Mouse (Mus musculus) kidney, adult 2 months (tissue): ENCODE measurements around the gene Npb. TPM values are rescaled to one million over a fixed set of nuclear protein-coding genes. Genes with fewer than 3 reads are reported as not detected.

ENCODE experiments used
- DNase-seq: peaks from one replicate; pipeline ENCODE4 v3.0.0; 2021
- H3K27ac ChIP-seq: fragments of 200-500 bp; 2 replicates; pipeline ENCODE4 v1.5.1; 2012; ENCODE audit warnings: low read depth, low read length, control low read depth, inconsistent platforms; ENCODE audit not compliant: insufficient read depth
- H3K27me3 ChIP-seq: fragments of 200-500 bp; replicated peaks from 2 replicates; pipeline ENCODE4 v1.6.1; 2012; ENCODE audit warnings: mild to moderate bottlenecking, moderate library complexity, low read length, inconsistent platforms; ENCODE audit not compliant: control insufficient read depth, insufficient read depth
- H3K36me3 ChIP-seq: fragments of 200-500 bp; 2 replicates; pipeline ENCODE4 v1.6.1; 2012; ENCODE audit warnings: mild to moderate bottlenecking, moderate library complexity, low read length, inconsistent platforms; ENCODE audit not compliant: control insufficient read depth, insufficient read depth
- H3K4me1 ChIP-seq: fragments of 200-500 bp; 2 replicates; pipeline ENCODE4 v1.6.1; 2011; ENCODE audit warnings: low read length; ENCODE audit not compliant: control insufficient read depth, insufficient read depth
- H3K4me3 ChIP-seq: fragments of 200-500 bp; 2 replicates; pipeline ENCODE4 v1.5.1; 2011; ENCODE audit warnings: mild to moderate bottlenecking, low read depth, low read length, control low read depth; ENCODE audit not compliant: insufficient read depth
- CTCF ChIP-seq: fragments of 200-500 bp; conservative IDR thresholded peaks from 2 replicates; pipeline ENCODE4 v1.5.1; 2011; ENCODE audit warnings: low read depth, mild to moderate bottlenecking, control low read depth, low read length, moderate library complexity, mixed read lengths; ENCODE audit not compliant: insufficient read depth, insufficient read length
- POLR2A ChIP-seq: fragments of 200-500 bp; IDR thresholded peaks from one replicate; pipeline ENCODE4 v1.6.1; 2011; ENCODE audit warnings: low read depth, low read length, control low read depth
- WGBS: fragments of 180-500 bp; shearing (Covaris S2); methylation state at CpG from one replicate; pipeline ENCODE4 v1.1.7; 2018; 5-methylcytosine and 5-hydroxymethylcytosine counted together
- polyA plus RNA-seq: library from polyadenylated mRNA; depleted of rRNA; stranded (reverse); fragments of >200 nt; gene quantifications from 2 replicates; pipeline ENCODE4 v1.2.3, GENCODE M21; 2012

Gene Npb
- polyA plus RNA-seq, 1 experiment = 7.7 TPM

- no peak for DNase-seq
- peaks cover 23% of the 10 kb centered on the region; the same call in 1 of the 2 replicates for H3K4me1 ChIP-seq
- no peak overlapping the region for H3K4me3 ChIP-seq
- H3K36me3 ChIP-seq = no peaks in the 10 kb centered on the region
- H3K27me3 ChIP-seq = no peaks in the 10 kb centered on the region
- WGBS = 88% methylated on average over 5 of the region's 5 CpGs
- no peak overlapping the region for H3K27ac ChIP-seq
- no peak for TF ChIP-seq CTCF
- TF ChIP-seq POLR2A = no peak
Measured at GRCm38 (mm10) chr11:120634810-120635209, 26.5 kb downstream of the Npb start.

DNA sequence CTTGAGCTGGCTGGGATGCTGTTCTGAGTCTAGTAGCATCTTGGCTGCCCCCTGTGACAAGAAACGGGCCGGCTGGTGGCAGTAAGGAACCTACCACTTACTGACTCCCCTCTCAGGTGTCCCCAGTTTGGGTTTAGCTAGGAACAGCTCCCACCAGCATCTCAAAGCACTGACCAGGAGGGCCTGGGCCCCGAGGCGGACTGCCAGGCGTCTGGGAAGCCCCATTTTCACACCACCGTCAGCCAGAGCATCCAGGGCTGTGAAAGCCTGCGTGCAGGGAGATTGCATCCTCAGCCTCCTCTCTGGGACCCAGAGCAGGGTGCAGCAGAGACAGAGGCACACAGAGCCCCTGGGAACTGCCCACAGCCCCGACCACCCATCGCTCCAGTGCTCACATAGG, 33.0 kb downstream of the Npb start:
- H3K36me3 ChIP-seq = no peaks in the 10 kb centered on the region
- no peak overlapping the region for H3K4me3 ChIP-seq
- no peak overlapping the region for H3K27ac ChIP-seq
- DNase-seq = no peak
- H3K27me3 ChIP-seq = no peaks in the 10 kb centered on the region
- peaks cover 3% of the 10 kb centered on the region; the same call in 1 of the 2 replicates for H3K4me1 ChIP-seq
- TF ChIP-seq CTCF (no peak), POLR2A (no peak)
- 62% methylated on average over 9 of the region's 9 CpGs for WGBS

- Histone ChIP-seq H3K27me3 (no peaks in the 10 kb centered on the region), H3K4me3 (no peak overlapping the region), H3K36me3 (no peaks in the 10 kb centered on the region), H3K4me1 (peaks cover 3% of the 10 kb centered on the region; the same call in 1 of the 2 replicates), H3K27ac (no peak overlapping the region)
- no peak for TF ChIP-seq POLR2A
- TF ChIP-seq CTCF = no peak
- DNase-seq = no peak
- 84% methylated on average over 8 of the region's 8 CpGs for WGBS
Measured at GRCm38 (mm10) chr11:120641869-120642268, 33.6 kb downstream of the Npb start.

- H3K4me1 ChIP-seq = peaks cover 3% of the 10 kb centered on the region; the same call in 1 of the 2 replicates
- H3K27me3 ChIP-seq = no peaks in the 10 kb centered on the region
- no peak for TF ChIP-seq POLR2A
- no peak for TF ChIP-seq CTCF
- no peak for DNase-seq
- no peaks in the 10 kb centered on the region for H3K36me3 ChIP-seq
- H3K27ac ChIP-seq = no peak overlapping the region
- H3K4me3 ChIP-seq = peak overlapping the region; percentile 51
- WGBS = 1% methylated on average over 18 of the region's 18 CpGs
Measured at GRCm38 (mm10) chr11:120642939-120643600, 34.8 kb downstream of the Npb start.

- TF ChIP-seq POLR2A = no peak
- no peak for TF ChIP-seq CTCF
- under 1% methylated on average over 15 of the region's 15 CpGs for WGBS
- H3K4me1 ChIP-seq = peaks cover 3% of the 10 kb centered on the region; the same call in 1 of the 2 replicates
- no peak within 1 kb of the TSS for H3K27ac ChIP-seq
- no peaks in the 10 kb centered on the region for H3K27me3 ChIP-seq
- no peaks in the 10 kb centered on the region for H3K36me3 ChIP-seq
- peak within 1 kb of the TSS; percentile 51 for H3K4me3 ChIP-seq
- DNase-seq = peak; percentile 97
Measured at GRCm38 (mm10) chr11:120643601-120643987, 35.3 kb downstream of the Npb start, which contains the start of gene Pycr1. Pycr1 (minus strand) TSS chr11:120643769.

- whole genome bisulfite sequencing = 90% methylated on average over 35 of the region's 35 CpGs
- no peaks in the 10 kb centered on the region for H3K27me3 ChIP-seq
Measured at GRCm38 (mm10) chr11:120647047-120647830, 39.0 kb downstream of the Npb start.

DNA sequence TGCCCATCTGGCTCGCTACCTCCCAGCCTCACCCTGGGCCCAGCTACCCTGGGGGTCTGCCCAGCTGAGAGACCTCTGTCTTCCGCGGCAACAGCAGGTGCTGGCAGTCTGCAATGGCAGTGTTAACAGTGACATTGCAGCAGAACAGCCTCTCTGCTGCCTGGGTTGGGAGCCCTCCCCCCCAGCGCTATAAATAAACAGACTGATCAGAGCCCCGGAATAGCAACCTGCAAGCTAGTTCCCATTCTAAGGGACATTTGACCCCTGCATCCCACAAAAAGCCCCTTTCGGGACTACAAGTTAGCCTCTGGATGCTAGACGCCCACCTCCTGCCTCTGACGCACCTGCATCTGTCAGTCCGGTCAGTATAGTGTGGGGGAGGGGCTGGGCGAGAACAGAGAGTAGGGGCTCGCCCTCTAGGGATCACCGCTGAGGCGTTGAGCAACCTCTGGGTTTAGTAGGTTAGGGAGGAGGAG, 39.8 kb downstream of the Npb start, which contains the start of gene Myadml2:
Gene Myadml2, minus strand, starts transcription at position 158 of the 476 bp plus-strand sequence.
- Histone ChIP-seq H3K4me3 (no peak within 1 kb of the TSS), H3K27me3 (no peaks in the 10 kb centered on the region), H3K36me3 (no peaks in the 10 kb centered on the region), H3K4me1 (peaks cover 2% of the 10 kb centered on the region; the same call in 1 of the 2 replicates), H3K27ac (no peak within 1 kb of the TSS)
- 13% methylated on average over 13 of the region's 13 CpGs for WGBS
- no peak for DNase-seq
- TF ChIP-seq POLR2A (no peak), CTCF (no peak)

More at GRCm38 (mm10) chr11:120647047-120647830, 39.0 kb downstream of the Npb start:
- DNase-seq = no peak
- Histone ChIP-seq H3K36me3 (no peaks in the 10 kb centered on the region), H3K4me1 (peaks cover 3% of the 10 kb centered on the region; the same call in 1 of the 2 replicates), H3K27ac (no peak overlapping the region), H3K4me3 (no peak overlapping the region)
- TF ChIP-seq POLR2A (no peak), CTCF (no peak)
